8 mouse cellular contexts compared by ENCODE assay signal in genomic region chr17:3082756-3083749, GRCm38 (mm10). TPM values are rescaled to one million over a fixed set of nuclear protein-coding genes. Genes with fewer than 3 reads are reported as not detected.
DNase-seq lines count a peak whose midpoint lies in the region.

No protein-coding gene starts in this region.

- DNase-seq in Muller cell, postnatal 12 days (ENCODE audit: inconsistent ontology term), result peak; percentile 57
- DNase-seq in cerebellum, postnatal 14 days, result peak; percentile 71 to 72
- DNase-seq in gastrocnemius, adult 18-20 months (ENCODE audit: low spot score), result peak; percentile 37
- DNase-seq in induced T-regulatory cell, adult 2 months (ENCODE audit: low read depth), result peak; percentile 85
- peak; percentile 53 for DNase-seq in left cerebral cortex, adult 11 months (ENCODE audit: low spot score)
- peak; percentile 68 for DNase-seq in lung, postnatal 10 days
- peak; percentile 63 for DNase-seq in retina, embryonic 14.5 days (ENCODE audit: low spot score)
- DNase-seq in thymus, postnatal 14 days, result peak; percentile 73

RNA-seq across cellular contexts. Expression of gene Scaf8, which starts 31.7 kb away (rescaled TPM):
- 10 to 100 TPM; 22.4 to 22.9 TPM for total RNA-seq in gastrocnemius, adult 18-20 months (2021)

Comparison
In these comparisons a context has a peak if more than half of its experiments do, and no peak if none do; other contexts are left out.
1. Peak in every context shown above with its lines: DNase-seq.